Mouse (Mus musculus) frontal cortex, postnatal 14 days (tissue): ENCODE results near the gene Ccnc.

ENCODE experiments used
- DNase-seq, 2 experiments: peaks; one replicate each; pipeline ENCODE4 v3.0.0; 2022; ENCODE audit warnings: low spot score in 2 of 2

The Ccnc gene

GRCm38 (mm10) chr4:21801620-21802019 lies 74.1 kb downstream of the Ccnc start:
- no peak for DNase-seq

GRCm38 (mm10) chr4:21807204-21807603 lies 79.7 kb downstream of the Ccnc start:
- no peak for DNase-seq
